Mouse (Mus musculus) MEL (cell line): Measurements from ENCODE around the gene Atrnl1. TPM values are rescaled to one million over a fixed set of nuclear protein-coding genes. Genes with fewer than 3 reads are reported as not detected.

Source experiments
- DNase-seq: peaks from one replicate; pipeline ENCODE4 v3.0.0; 2011; ENCODE audit warnings: low read depth, low spot score
- H3K27ac ChIP-seq: 2 replicates; pipeline ENCODE4 v1.5.1; 2012; ENCODE audit warnings: low read depth, mild to moderate bottlenecking, control low read depth, low read length, moderate library complexity; ENCODE audit not compliant: control insufficient read depth
- H3K27me3 ChIP-seq, 2 experiments: fragments of 150-350 bp in 1 of 2; sonication (generic) in 1 of 2; 2 replicates each; pipeline ENCODE4 v1.6.1; 2012; ENCODE audit warnings: low read length in 2 of 2, mild to moderate bottlenecking in 2 of 2, improper control_type of control experiment in 1 of 2, moderate library complexity in 1 of 2; ENCODE audit not compliant: insufficient read depth in 2 of 2, control insufficient read depth in 1 of 2
- H3K36me3 ChIP-seq, 2 experiments: 2 replicates each; pipeline ENCODE4 v1.6.1; 2012 to 2014; ENCODE audit warnings: low read length in 2 of 2, improper control_type of control experiment in 1 of 2, inconsistent platforms in 1 of 2, mild to moderate bottlenecking in 1 of 2; ENCODE audit not compliant: insufficient read depth in 2 of 2, control insufficient read depth in 1 of 2
- H3K4me1 ChIP-seq, 2 experiments: fragments of 150-350 bp in 1 of 2; sonication (generic) in 1 of 2; 2 replicates each; pipeline ENCODE4 v1.6.1; 2012; ENCODE audit warnings: low read length in 2 of 2, improper control_type of control experiment in 1 of 2, mild to moderate bottlenecking in 1 of 2; ENCODE audit not compliant: insufficient read depth in 2 of 2, control insufficient read depth in 1 of 2
- H3K4me3 ChIP-seq, 2 experiments: fragments of 150-350 bp in 1 of 2; sonication (generic) in 1 of 2; 2 replicates each; pipeline ENCODE4 v1.5.1; 2012; ENCODE audit warnings: low read depth in 2 of 2, low read length in 2 of 2, mild to moderate bottlenecking in 2 of 2, moderate library complexity in 2 of 2, control low read depth in 1 of 2, improper control_type of control experiment in 1 of 2; ENCODE audit not compliant: control insufficient read depth in 1 of 2, insufficient read depth in 1 of 2
- H3K79me2 ChIP-seq: 2 replicates; pipeline ENCODE4 v1.6.1; 2012; ENCODE audit warnings: mild to moderate bottlenecking, low read length, moderate library complexity; ENCODE audit not compliant: control insufficient read depth, poor library complexity, insufficient read depth
- H3K9ac ChIP-seq: 2 replicates; pipeline ENCODE4 v1.6.1; 2012; ENCODE audit warnings: low read depth, mild to moderate bottlenecking, control low read depth, low read length, moderate library complexity; ENCODE audit not compliant: control insufficient read depth, poor library complexity, severe bottlenecking
- H3K9me3 ChIP-seq: fragments of 150-350 bp; sonication (generic); replicated peaks from 2 replicates; pipeline ENCODE4 v1.6.1; 2012; ENCODE audit warnings: mild to moderate bottlenecking, low read length, improper control_type of control experiment, moderate library complexity; ENCODE audit not compliant: insufficient read depth
- EP300 ChIP-seq, 2 experiments: IDR thresholded peaks; 2 replicates each; pipeline ENCODE4 v1.6.1; 2011; ENCODE audit warnings: improper control_type of control experiment in 2 of 2, low read length in 2 of 2, low read depth in 1 of 2, mild to moderate bottlenecking in 1 of 2
- GATA1 ChIP-seq: IDR thresholded peaks from 2 replicates; pipeline ENCODE4 v1.6.1; 2011; ENCODE audit warnings: low read depth, low read length, improper control_type of control experiment
- HCFC1 ChIP-seq: IDR thresholded peaks from 2 replicates; pipeline ENCODE4 v1.6.1; 2012; ENCODE audit warnings: low read depth, mild to moderate bottlenecking, inconsistent platforms, low read length, improper control_type of control experiment, moderate library complexity
- MAX ChIP-seq: IDR thresholded peaks from 2 replicates; pipeline ENCODE4 v1.6.1; 2011; ENCODE audit warnings: low read length, improper control_type of control experiment
- MAZ ChIP-seq: IDR thresholded peaks from 2 replicates; pipeline ENCODE4 v1.6.1; 2012; ENCODE audit warnings: low read depth, mild to moderate bottlenecking, inconsistent platforms, low read length, improper control_type of control experiment
- MXI1 ChIP-seq: IDR thresholded peaks from 2 replicates; pipeline ENCODE4 v1.6.1; 2011; ENCODE audit warnings: mild to moderate bottlenecking, low read depth, low read length, improper control_type of control experiment
- MYB ChIP-seq: IDR thresholded peaks from 2 replicates; pipeline ENCODE4 v1.6.1; 2011; ENCODE audit warnings: mild to moderate bottlenecking, low read depth, low read length, improper control_type of control experiment
- MYC ChIP-seq: IDR thresholded peaks from 2 replicates; pipeline ENCODE4 v1.6.1; 2011; ENCODE audit warnings: low read depth, mild to moderate bottlenecking, low read length, improper control_type of control experiment, moderate library complexity
- NRF1 ChIP-seq: IDR thresholded peaks from 2 replicates; pipeline ENCODE4 v1.6.1; 2014; ENCODE audit warnings: low read depth, mild to moderate bottlenecking, inconsistent platforms, low read length, improper control_type of control experiment, moderate library complexity; ENCODE audit not compliant: poor library complexity, insufficient read depth, severe bottlenecking
- POLR2A ChIP-seq, 2 experiments: IDR thresholded peaks; 2 replicates each; pipeline ENCODE4 v1.6.1; 2011 to 2012; ENCODE audit warnings: low read length in 2 of 2, mild to moderate bottlenecking in 2 of 2, control low read depth in 1 of 2, improper control_type of control experiment in 1 of 2, low read depth in 1 of 2, moderate library complexity in 1 of 2; ENCODE audit not compliant: control insufficient read depth in 1 of 2, insufficient read depth in 1 of 2, poor library complexity in 1 of 2
- TAL1 ChIP-seq: IDR thresholded peaks from 2 replicates; pipeline ENCODE4 v1.6.1; 2012; ENCODE audit warnings: mild to moderate bottlenecking, inconsistent platforms, low read length, moderate library complexity, mixed read lengths
- TCF12 ChIP-seq: IDR thresholded peaks from 2 replicates; pipeline ENCODE4 v1.6.1; 2014; ENCODE audit warnings: low read depth, mild to moderate bottlenecking, inconsistent platforms, low read length, improper control_type of control experiment, moderate library complexity
- USF2 ChIP-seq, 2 experiments: IDR thresholded peaks; 2 replicates each; pipeline ENCODE4 v1.6.1; 2011 to 2012; ENCODE audit warnings: improper control_type of control experiment in 2 of 2, low read length in 2 of 2, borderline replicate concordance in 1 of 2, inconsistent platforms in 1 of 2, low read depth in 1 of 2, mild to moderate bottlenecking in 1 of 2; ENCODE audit not compliant: insufficient read depth in 1 of 2
- ZMIZ1 ChIP-seq: IDR thresholded peaks from 2 replicates; pipeline ENCODE4 v1.6.1; 2012; ENCODE audit warnings: low read depth, mild to moderate bottlenecking, inconsistent platforms, low read length, improper control_type of control experiment, moderate library complexity
- polyA plus RNA-seq, 2 experiments: library from polyadenylated mRNA; stranded (reverse) in 1 of 2; unstranded in 1 of 2; fragments of >175 nt in 1 of 2; fragments of >200 nt in 1 of 2; gene quantifications; 2 replicates each; pipeline versions ENCODE4 v1.2.1 to v1.2.4; 2012; ENCODE audit warnings: low replicate concordance in 2 of 2, low read depth in 1 of 2; ENCODE audit not compliant: insufficient read length in 2 of 2, insufficient read depth in 1 of 2, missing spikeins in 1 of 2
- total RNA-seq: library from RNA; depleted of rRNA; stranded (reverse); fragments of 300-350 nt; gene quantifications from 2 replicates; pipeline ENCODE4 v1.2.3, GENCODE M21; 2012

The Atrnl1 gene
- total and polyA plus RNA-seq, 3 experiments, result 6.4 to 8.2 TPM; not detected in 1

- TF ChIP-seq EP300 (IDR thresholded peaks at IDR 0.05; ENCODE audit: low read depth in 1 of 2, low read length in 2 of 2) (no peak), NRF1 (no peak), TAL1 (no peak), MAZ (no peak), HCFC1 (no peak), ZMIZ1 (no peak), POLR2A (IDR thresholded peaks at IDR 0.05; ENCODE audit: control insufficient read depth in 1 of 2, insufficient read depth in 1 of 2, low read depth in 1 of 2, low read length in 2 of 2, poor library complexity in 1 of 2) (no peak), USF2 (IDR thresholded peaks at IDR 0.05; ENCODE audit: borderline replicate concordance in 1 of 2, insufficient read depth in 1 of 2, low read depth in 1 of 2, low read length in 2 of 2) (no peak)
Measured at GRCm38 (mm10) chr19:58140191-58140784, 529.5 kb downstream of the Atrnl1 start.

GRCm38 (mm10) chr19:58143853-58144454, 533.1 kb downstream of the Atrnl1 start:
- Histone ChIP-seq H3K27me3 (no peaks in the 10 kb centered on the region), H3K9me3 (no peaks in the 10 kb centered on the region), H3K4me1 (no peaks in the 10 kb centered on the region), H3K9ac (no peak overlapping the region), H3K4me3 (no peak overlapping the region), H3K36me3 (no peaks in the 10 kb centered on the region), H3K79me2 (no peaks in the 10 kb centered on the region), H3K27ac (no peak overlapping the region)
- no peak for DNase-seq
- TF ChIP-seq MYB, result no peak
- TF ChIP-seq TAL1, result no peak
- TF ChIP-seq GATA1, result no peak
- TF ChIP-seq POLR2A (IDR thresholded peaks at IDR 0.05; ENCODE audit: control insufficient read depth in 1 of 2, insufficient read depth in 1 of 2, low read depth in 1 of 2, low read length in 2 of 2, poor library complexity in 1 of 2), result no peak
- no peak for TF ChIP-seq MYC
- TF ChIP-seq MXI1, result no peak
- TF ChIP-seq TCF12, result no peak
- TF ChIP-seq ZMIZ1, result no peak
- no peak for TF ChIP-seq MAX
- TF ChIP-seq MAZ, result no peak

More at GRCm38 (mm10) chr19:58140191-58140784, 529.5 kb downstream of the Atrnl1 start:
- H3K4me3 ChIP-seq, result no peak overlapping the region
- H3K27ac ChIP-seq, result no peak overlapping the region
- no peaks in the 10 kb centered on the region for H3K4me1 ChIP-seq
- H3K36me3 ChIP-seq, result no peaks in the 10 kb centered on the region
- DNase-seq, result no peak
- no peaks in the 10 kb centered on the region for H3K27me3 ChIP-seq
- H3K9ac ChIP-seq, result no peak overlapping the region
- no peaks in the 10 kb centered on the region for H3K9me3 ChIP-seq
- H3K79me2 ChIP-seq, result no peaks in the 10 kb centered on the region
